Mouse (Mus musculus) embryonic facial prominence, embryonic 13.5 days (tissue): ENCODE results near the gene Ehd4. TPM values are rescaled to one million over a fixed set of nuclear protein-coding genes. Genes with fewer than 3 reads are reported as not detected.

ENCODE experiments used
- ATAC-seq: fragments of 200-750 bp; cut with Nextera tagmentation; 2 replicates; pipeline ENCODE4 v1.8.0; 2017; ENCODE audit warnings: low read depth; ENCODE audit not compliant: insufficient number of reproducible peaks, insufficient read depth, low FRiP score, low TSS enrichment
- H3K27ac ChIP-seq: fragments of 300-500 bp; sonication (generic); 2 replicates; pipeline ENCODE4 v1.5.1; 2015; ENCODE audit warnings: moderate library complexity, mild to moderate bottlenecking, inconsistent platforms
- H3K27me3 ChIP-seq: fragments of 300-500 bp; sonication (generic); 2 replicates; pipeline ENCODE4 v1.6.1; 2015; ENCODE audit warnings: mild to moderate bottlenecking, inconsistent platforms
- H3K36me3 ChIP-seq: fragments of 300-500 bp; sonication (generic); 2 replicates; pipeline ENCODE4 v1.6.1; 2015; ENCODE audit warnings: mild to moderate bottlenecking, inconsistent platforms
- H3K4me1 ChIP-seq: fragments of 300-500 bp; sonication (generic); 2 replicates; pipeline ENCODE4 v1.6.1; 2015; ENCODE audit warnings: inconsistent platforms
- H3K4me2 ChIP-seq: fragments of 300-500 bp; sonication (generic); 2 replicates; pipeline ENCODE4 v1.6.1; 2015; ENCODE audit warnings: moderate library complexity, mild to moderate bottlenecking, inconsistent platforms
- H3K4me3 ChIP-seq: fragments of 300-500 bp; sonication (generic); 2 replicates; pipeline ENCODE4 v1.5.1; 2015; ENCODE audit warnings: mild to moderate bottlenecking, inconsistent platforms
- H3K9ac ChIP-seq: fragments of 300-500 bp; sonication (generic); 2 replicates; pipeline ENCODE4 v1.6.1; 2015; ENCODE audit warnings: mild to moderate bottlenecking, inconsistent platforms
- H3K9me3 ChIP-seq: fragments of 300-500 bp; sonication (generic); 2 replicates; pipeline ENCODE4 v1.6.1; 2016; ENCODE audit warnings: inconsistent platforms
- WGBS: fragments of 180-500 bp; shearing (Covaris S2); methylation state at CpG from one replicate; pipeline ENCODE4 v1.1.7; 2015; ENCODE audit warnings: mixed read lengths; 5-methylcytosine and 5-hydroxymethylcytosine counted together
- polyA plus RNA-seq: library from polyadenylated mRNA; unstranded; fragments of >200 nt; fragmentation: Nextera tagmentation; extraction: Ambion mirVana; gene quantifications from 2 replicates; pipeline ENCODE4 v1.2.1, GENCODE M21; 2015

The Ehd4 gene
- polyA plus RNA-seq, 1 experiment from 2014 or later = 22.9 TPM

DNA sequence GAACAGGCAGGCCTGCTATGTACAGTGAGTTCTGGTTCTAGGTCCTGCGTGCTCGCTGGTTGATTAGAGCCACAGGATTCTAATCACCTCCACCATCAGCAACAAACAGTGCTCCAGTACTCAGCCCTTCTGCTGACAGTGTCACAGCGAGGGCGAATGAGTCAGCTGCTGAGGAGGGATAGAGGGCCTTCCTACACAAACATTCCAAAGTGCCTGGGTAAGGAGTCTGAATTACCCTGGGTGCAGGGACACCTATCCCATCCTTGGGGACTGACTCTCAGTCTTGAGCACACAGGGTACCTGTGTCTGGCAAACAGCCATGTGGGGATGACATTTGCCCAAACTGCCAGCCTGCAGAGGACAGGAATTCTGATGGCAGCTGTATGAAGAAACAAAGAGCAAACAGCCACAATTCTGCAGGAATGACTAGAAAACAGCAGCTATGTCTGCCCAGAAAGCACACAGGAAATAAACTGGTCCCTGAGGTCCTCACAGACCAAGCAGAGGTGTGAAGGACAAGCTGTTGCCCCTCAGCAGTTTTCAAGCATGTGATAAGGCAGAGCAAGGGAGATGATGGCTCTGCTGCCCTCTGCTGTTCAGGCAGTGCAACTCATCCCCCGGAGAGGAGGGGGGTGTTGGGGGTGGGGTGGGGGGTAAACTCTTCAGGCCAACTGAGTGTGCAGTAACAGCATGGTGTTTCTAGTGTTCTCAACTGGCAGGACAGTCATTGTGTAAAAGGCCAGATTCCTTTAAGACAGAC, 60.6 kb downstream of the Ehd4 start:
- no peak overlapping the region for H3K27ac ChIP-seq
- no peaks in the 10 kb centered on the region for H3K27me3 ChIP-seq
- H3K9me3 ChIP-seq = no peaks in the 10 kb centered on the region
- ATAC-seq = no peak
- peaks cover 3% of the 10 kb centered on the region; the same call in 1 of the 2 replicates for H3K4me1 ChIP-seq
- H3K9ac ChIP-seq = no peak overlapping the region
- no peaks in the 10 kb centered on the region for H3K36me3 ChIP-seq
- no peak overlapping the region for H3K4me2 ChIP-seq
- H3K4me3 ChIP-seq = no peak overlapping the region
- WGBS = 70% methylated on average over 5 of the region's 5 CpGs

- H3K4me1 ChIP-seq = no peaks in the 10 kb centered on the region
- no peaks in the 10 kb centered on the region for H3K9me3 ChIP-seq
- 91% methylated on average over 17 of the region's 17 CpGs for WGBS
These were observed 63.4 kb downstream of the Ehd4 start for GRCm38 (mm10) chr2:120090979-120091378.

GRCm38 (mm10) chr2:120087897-120088296, 66.5 kb downstream of the Ehd4 start:
- no peak overlapping the region for H3K4me2 ChIP-seq
- H3K27ac ChIP-seq = no peak overlapping the region
- H3K9me3 ChIP-seq = no peaks in the 10 kb centered on the region

More at GRCm38 (mm10) chr2:120090979-120091378, 63.4 kb downstream of the Ehd4 start:
- Histone ChIP-seq H3K27me3 (no peaks in the 10 kb centered on the region), H3K36me3 (no peaks in the 10 kb centered on the region), H3K4me3 (no peak overlapping the region), H3K4me2 (no peak overlapping the region), H3K9ac (no peak overlapping the region), H3K27ac (no peak overlapping the region)
- no peak for ATAC-seq

GRCm38 (mm10) chr2:120087391-120087790, 67.0 kb downstream of the Ehd4 start:
- no peak for ATAC-seq
- WGBS = 85% methylated on average over 3 of the region's 3 CpGs
- no peak overlapping the region for H3K9ac ChIP-seq
- no peaks in the 10 kb centered on the region for H3K36me3 ChIP-seq
- H3K4me1 ChIP-seq = no peaks in the 10 kb centered on the region
- H3K27ac ChIP-seq = no peak overlapping the region
- no peaks in the 10 kb centered on the region for H3K9me3 ChIP-seq
- no peaks in the 10 kb centered on the region for H3K27me3 ChIP-seq
- H3K4me3 ChIP-seq = no peak overlapping the region
- no peak overlapping the region for H3K4me2 ChIP-seq

More at GRCm38 (mm10) chr2:120087897-120088296, 66.5 kb downstream of the Ehd4 start:
- no peaks in the 10 kb centered on the region for H3K4me1 ChIP-seq
- no peaks in the 10 kb centered on the region for H3K36me3 ChIP-seq
- 74% methylated on average over 2 of the region's 2 CpGs for WGBS
- no peak overlapping the region for H3K9ac ChIP-seq
- no peak overlapping the region for H3K4me3 ChIP-seq
- no peaks in the 10 kb centered on the region for H3K27me3 ChIP-seq
- ATAC-seq = no peak

- Histone ChIP-seq H3K9ac (no peak overlapping the region), H3K4me1 (no peaks in the 10 kb centered on the region), H3K4me3 (no peak overlapping the region), H3K27ac (no peak overlapping the region), H3K9me3 (no peaks in the 10 kb centered on the region), H3K36me3 (no peaks in the 10 kb centered on the region), H3K27me3 (no peaks in the 10 kb centered on the region), H3K4me2 (no peak overlapping the region)
- 85% methylated on average over 3 of the region's 3 CpGs for WGBS
- ATAC-seq = no peak
These were observed 68.4 kb downstream of the Ehd4 start for GRCm38 (mm10) chr2:120086038-120086437.

DNA sequence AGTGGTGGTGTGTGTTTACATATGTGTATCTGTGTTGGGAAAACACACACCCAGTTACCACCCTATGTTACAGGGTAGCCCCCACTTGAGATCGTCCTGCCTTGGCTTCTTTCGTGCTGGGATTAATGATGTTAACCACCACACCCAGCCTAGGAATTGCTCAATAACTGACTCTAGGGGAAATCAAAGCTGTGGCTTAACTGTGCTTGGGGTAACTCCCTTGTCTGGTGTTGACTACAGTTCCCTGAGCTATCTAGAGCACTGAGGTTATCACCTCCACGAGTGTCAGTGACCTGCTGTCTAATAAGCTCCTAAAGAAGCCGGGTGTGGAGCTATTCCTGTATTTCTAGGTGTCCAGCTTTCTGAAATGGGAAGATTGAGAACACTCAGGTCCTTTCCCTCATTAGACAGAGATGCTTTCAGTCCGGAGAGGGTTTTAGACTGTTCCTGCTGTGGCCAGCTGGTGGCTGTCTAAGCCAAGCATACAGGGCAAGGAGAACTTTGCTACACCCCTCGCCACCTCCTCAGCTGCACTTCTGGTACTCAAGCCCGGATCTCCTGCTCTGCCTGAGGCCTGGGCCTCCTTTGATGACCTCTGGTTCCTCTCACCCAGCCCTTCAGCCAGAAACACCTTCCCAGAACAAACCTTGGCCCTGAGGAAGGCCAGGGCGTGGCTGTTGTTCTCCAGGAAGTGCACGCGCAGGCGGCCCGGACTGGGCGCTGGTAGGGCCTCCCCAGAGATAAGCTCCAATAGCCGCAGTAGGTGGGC, 69.6 kb downstream of the Ehd4 start:
- Histone ChIP-seq H3K9me3 (no peaks in the 10 kb centered on the region), H3K9ac (no peak overlapping the region), H3K4me2 (no peak overlapping the region), H3K27me3 (no peaks in the 10 kb centered on the region), H3K4me1 (no peaks in the 10 kb centered on the region), H3K4me3 (no peak overlapping the region), H3K36me3 (no peaks in the 10 kb centered on the region), H3K27ac (no peak overlapping the region)
- no peak for ATAC-seq
- WGBS = 74% methylated on average over 14 of the region's 14 CpGs

GRCm38 (mm10) chr2:120082416-120082815, 72.0 kb downstream of the Ehd4 start:
- H3K4me1 ChIP-seq = no peaks in the 10 kb centered on the region
- no peak overlapping the region for H3K9ac ChIP-seq
- H3K9me3 ChIP-seq = no peaks in the 10 kb centered on the region
- no peak for ATAC-seq
- peaks cover 2% of the 10 kb centered on the region for H3K27me3 ChIP-seq
- WGBS = 61% methylated on average over 2 of the region's 2 CpGs
- no peaks in the 10 kb centered on the region for H3K36me3 ChIP-seq
- H3K4me3 ChIP-seq = no peak overlapping the region
- H3K4me2 ChIP-seq = no peak overlapping the region
- no peak overlapping the region for H3K27ac ChIP-seq

GRCm38 (mm10) chr2:120076076-120076705, 78.2 kb downstream of the Ehd4 start:
- peak overlapping the region; percentile 43 for H3K4me3 ChIP-seq
- H3K4me1 ChIP-seq = peaks cover 11% of the 10 kb centered on the region; the same call in 1 of the 2 replicates
- no peaks in the 10 kb centered on the region for H3K36me3 ChIP-seq
- H3K4me2 ChIP-seq = peak overlapping the region; percentile 66
- H3K27ac ChIP-seq = no peak overlapping the region
- no peaks in the 10 kb centered on the region for H3K9me3 ChIP-seq
- H3K27me3 ChIP-seq = peaks cover 31% of the 10 kb centered on the region
- 0 out of 2 replicates have a peak, but pooled peaks have one; percentile 56 for ATAC-seq
- peak overlapping the region; percentile 58 for H3K9ac ChIP-seq
- WGBS = 2% methylated on average over 36 of the region's 36 CpGs

DNA sequence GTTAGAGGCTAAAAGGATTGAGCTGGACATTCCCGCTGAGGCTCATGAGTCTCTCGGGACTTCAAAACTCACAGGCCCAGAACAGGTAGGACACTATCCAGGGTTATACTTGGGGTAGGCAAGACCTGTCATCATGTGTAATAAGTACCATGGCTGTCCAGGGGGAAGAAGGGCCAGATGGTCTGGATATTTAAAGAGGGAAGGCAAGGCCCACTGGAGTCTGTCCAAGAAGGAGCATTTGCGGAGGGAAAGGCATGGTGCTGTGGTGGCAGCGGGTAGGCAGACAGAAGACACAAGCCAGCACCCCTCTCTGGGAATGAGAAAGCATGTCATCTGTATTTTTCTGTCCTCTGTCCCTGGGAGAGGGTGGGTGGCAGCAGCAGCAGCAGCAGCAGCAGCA, 80.3 kb downstream of the Ehd4 start:
- Histone ChIP-seq H3K4me3 (no peak overlapping the region), H3K36me3 (no peaks in the 10 kb centered on the region), H3K9ac (no peak overlapping the region), H3K27me3 (peaks cover 31% of the 10 kb centered on the region), H3K4me1 (peaks cover 11% of the 10 kb centered on the region; the same call in 1 of the 2 replicates), H3K27ac (no peak overlapping the region), H3K4me2 (no peak overlapping the region), H3K9me3 (no peaks in the 10 kb centered on the region)
- ATAC-seq = no peak
- WGBS = 87% methylated on average over 4 of the region's 4 CpGs

DNA sequence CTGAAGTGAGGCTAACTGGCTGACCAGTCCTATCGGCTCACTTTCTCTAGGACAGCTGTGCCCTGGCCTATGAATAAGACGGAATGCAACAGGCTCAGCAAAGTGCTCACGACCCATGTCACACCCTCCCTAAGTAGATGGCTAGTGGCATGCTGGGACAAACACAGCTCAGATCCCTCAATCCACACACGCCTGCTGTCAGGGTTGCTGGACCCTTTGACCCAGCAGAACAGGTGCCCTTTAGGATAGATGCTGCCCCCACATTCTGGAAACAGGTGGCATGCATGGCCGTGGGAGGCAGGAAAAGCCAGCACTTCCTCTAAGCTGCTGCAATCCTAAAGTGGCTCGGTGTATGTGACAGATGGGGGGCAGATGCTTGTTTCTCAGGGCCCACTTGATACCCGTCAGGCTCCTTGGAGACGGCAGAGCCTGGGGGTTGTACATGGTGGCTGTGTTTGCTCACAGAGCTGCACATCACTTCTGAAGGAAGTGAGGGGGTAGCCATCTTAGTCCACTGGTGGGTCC, 84.9 kb downstream of the Ehd4 start:
- peaks cover under 1% of the 10 kb centered on the region; the same call in 1 of the 2 replicates for H3K27me3 ChIP-seq
- H3K36me3 ChIP-seq = no peaks in the 10 kb centered on the region
- no peak overlapping the region for H3K4me3 ChIP-seq
- no peaks in the 10 kb centered on the region for H3K9me3 ChIP-seq
- no peak overlapping the region for H3K27ac ChIP-seq
- WGBS = 65% methylated on average over 8 of the region's 8 CpGs
- no peak overlapping the region for H3K4me2 ChIP-seq
- H3K4me1 ChIP-seq = 0 out of 2 replicates have a peak, but pooled peaks cover 2% of the 10 kb centered on the region
- no peak for ATAC-seq
- no peak overlapping the region for H3K9ac ChIP-seq
